Mouse (Mus musculus): ENCODE measurements around the gene Psd4. TPM values are rescaled to one million over a fixed set of nuclear protein-coding genes. Genes with fewer than 3 reads are reported as not detected.

Gene Psd4
- total and polyA plus RNA-seq, 2 experiments from 2014 or later: 0.36 to 2.1 TPM

DNA sequence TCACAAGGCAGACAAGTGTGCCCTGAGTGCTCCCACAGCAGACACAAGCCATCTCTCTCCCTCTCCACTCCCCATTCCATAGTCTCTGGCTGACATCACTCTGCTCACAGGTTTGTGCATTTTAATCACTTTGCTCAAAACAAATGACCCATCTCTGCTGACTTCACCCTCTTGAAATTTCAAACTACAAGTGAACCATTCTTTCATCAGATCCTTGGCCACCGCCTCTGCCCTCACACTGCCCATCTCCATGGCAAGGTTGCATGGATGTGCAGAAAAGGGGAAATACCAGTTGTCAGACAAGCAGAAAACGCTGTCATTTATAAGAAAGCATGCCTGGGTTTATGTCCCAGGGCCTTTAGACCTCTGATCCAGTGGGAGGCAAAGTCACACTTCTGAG is 67.3 kb downstream of the Psd4 start:
- WGBS: 80% methylated on average over 2 of the region's 2 CpGs
- no peaks in the 10 kb centered on the region for H3K4me1 ChIP-seq (ENCODE audit: insufficient read depth, low read length)
- ATAC-seq (ENCODE audit: low FRiP score) (no peak), DNase-seq (ENCODE audit: low spot score) (no peak)
- no peak overlapping the region for H3K4me2 ChIP-seq (ENCODE audit: low read depth, low read length, poor library complexity, severe bottlenecking)
- H3K9ac ChIP-seq (replicated peaks; ENCODE audit: low read length, poor library complexity, severe bottlenecking): no peak overlapping the region
- H3K36me3 ChIP-seq (ENCODE audit: insufficient read depth, low read length): no peaks in the 10 kb centered on the region
- no peaks in the 10 kb centered on the region for H3K9me3 ChIP-seq (ENCODE audit: low read length)
- TF ChIP-seq CTCF (IDR thresholded peaks at IDR 0.05): no peak
- H3K4me3 ChIP-seq (ENCODE audit: low read depth, low read length): no peak overlapping the region
- H3K27ac ChIP-seq (ENCODE audit: low read depth, low read length): no peak overlapping the region
- peaks cover 3% of the 10 kb centered on the region for H3K27me3 ChIP-seq (ENCODE audit: insufficient read depth, low read length)

DNA sequence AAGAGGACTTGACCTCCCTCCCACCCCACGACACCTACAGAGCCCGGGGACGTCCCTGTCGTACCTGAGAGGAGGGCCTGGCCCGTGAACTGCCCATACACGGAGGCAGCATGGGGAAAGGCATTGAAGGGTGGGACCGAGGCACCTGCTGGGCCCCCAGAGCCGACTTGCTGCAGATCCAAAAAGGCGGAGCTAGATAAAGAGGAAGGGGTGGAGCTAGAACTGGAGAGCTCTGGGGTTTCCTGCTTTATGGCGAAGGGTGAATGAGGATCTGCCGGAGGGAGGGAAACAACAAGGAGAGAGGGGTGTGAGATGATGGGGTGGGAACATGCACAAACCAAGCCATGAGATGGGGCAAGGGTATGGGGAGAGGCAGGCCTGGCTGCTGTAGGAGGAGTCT is 68.3 kb downstream of the Psd4 start:
- Histone ChIP-seq H3K36me3 (ENCODE audit: insufficient read depth, low read length) (no peaks in the 10 kb centered on the region), H3K9me3 (ENCODE audit: low read length) (no peaks in the 10 kb centered on the region), H3K9ac (replicated peaks; ENCODE audit: low read length, poor library complexity, severe bottlenecking) (no peak overlapping the region), H3K27me3 (ENCODE audit: insufficient read depth, low read length) (peaks cover 3% of the 10 kb centered on the region; the same call in 1 of the 2 replicates), H3K4me3 (ENCODE audit: low read depth, low read length) (no peak overlapping the region), H3K4me1 (ENCODE audit: insufficient read depth, low read length) (no peaks in the 10 kb centered on the region), H3K4me2 (ENCODE audit: low read depth, low read length, poor library complexity, severe bottlenecking) (no peak overlapping the region), H3K27ac (ENCODE audit: low read depth, low read length) (no peak overlapping the region)
- no peak for ATAC-seq (ENCODE audit: low FRiP score)
- DNase-seq (ENCODE audit: low spot score): no peak
- WGBS: 82% methylated on average over 11 of the region's 11 CpGs
- TF ChIP-seq CTCF (IDR thresholded peaks at IDR 0.05): no peak

DNA sequence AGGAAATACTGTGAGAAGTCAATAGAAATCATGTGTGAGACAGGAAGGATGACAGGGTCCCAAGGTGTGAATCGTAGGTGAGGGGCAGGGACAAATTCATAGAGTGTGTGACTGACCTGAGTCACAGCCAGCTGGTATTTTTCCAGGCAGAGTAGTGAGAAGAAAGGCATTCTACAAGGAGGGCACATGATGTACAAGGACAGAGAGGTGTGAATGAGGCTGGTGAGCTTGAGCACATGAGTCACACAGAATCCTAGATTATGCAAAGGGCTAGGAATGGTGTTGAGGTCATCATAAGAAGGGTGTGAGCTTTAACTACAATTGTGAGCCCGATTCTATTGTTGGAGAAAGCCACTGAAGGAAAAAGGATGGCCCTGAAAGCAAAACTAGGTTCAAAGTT is 72.7 kb downstream of the Psd4 start:
- DNase-seq (ENCODE audit: low spot score): no peak
- no peaks in the 10 kb centered on the region for H3K36me3 ChIP-seq (ENCODE audit: insufficient read depth, low read length)
- WGBS: 80% methylated on average over 2 of the region's 2 CpGs
- no peak overlapping the region for H3K4me3 ChIP-seq (ENCODE audit: low read depth, low read length)
- H3K4me1 ChIP-seq (ENCODE audit: insufficient read depth, low read length): no peaks in the 10 kb centered on the region
- no peak overlapping the region for H3K4me2 ChIP-seq (ENCODE audit: low read depth, low read length, poor library complexity, severe bottlenecking)
- H3K9ac ChIP-seq (replicated peaks; ENCODE audit: low read length, poor library complexity, severe bottlenecking): no peak overlapping the region
- no peaks in the 10 kb centered on the region for H3K9me3 ChIP-seq (ENCODE audit: low read length)
- no peak for TF ChIP-seq CTCF (IDR thresholded peaks at IDR 0.05)
- no peak overlapping the region for H3K27ac ChIP-seq (ENCODE audit: low read depth, low read length)
- H3K27me3 ChIP-seq (ENCODE audit: insufficient read depth, low read length): peaks cover 3% of the 10 kb centered on the region; the same call in 1 of the 2 replicates
- ATAC-seq (ENCODE audit: low FRiP score): no peak

- ATAC-seq (ENCODE audit: low FRiP score): no peak
- H3K9me3 ChIP-seq (ENCODE audit: low read length): no peaks in the 10 kb centered on the region
- no peaks in the 10 kb centered on the region for H3K27me3 ChIP-seq (ENCODE audit: insufficient read depth, low read length)
- no peaks in the 10 kb centered on the region for H3K4me1 ChIP-seq (ENCODE audit: insufficient read depth, low read length)
- no peaks in the 10 kb centered on the region for H3K36me3 ChIP-seq (ENCODE audit: insufficient read depth, low read length)
- no peak for DNase-seq (ENCODE audit: low spot score)
- H3K9ac ChIP-seq (replicated peaks; ENCODE audit: low read length, poor library complexity, severe bottlenecking): no peak overlapping the region
- H3K27ac ChIP-seq (ENCODE audit: low read depth, low read length): no peak overlapping the region
- TF ChIP-seq CTCF (IDR thresholded peaks at IDR 0.05): no peak
- no peak overlapping the region for H3K4me2 ChIP-seq (ENCODE audit: low read depth, low read length, poor library complexity, severe bottlenecking)
- no peak overlapping the region for H3K4me3 ChIP-seq (ENCODE audit: low read depth, low read length)
Measured at GRCm38 (mm10) chr2:24441899-24442298, 74.5 kb downstream of the Psd4 start.

DNA sequence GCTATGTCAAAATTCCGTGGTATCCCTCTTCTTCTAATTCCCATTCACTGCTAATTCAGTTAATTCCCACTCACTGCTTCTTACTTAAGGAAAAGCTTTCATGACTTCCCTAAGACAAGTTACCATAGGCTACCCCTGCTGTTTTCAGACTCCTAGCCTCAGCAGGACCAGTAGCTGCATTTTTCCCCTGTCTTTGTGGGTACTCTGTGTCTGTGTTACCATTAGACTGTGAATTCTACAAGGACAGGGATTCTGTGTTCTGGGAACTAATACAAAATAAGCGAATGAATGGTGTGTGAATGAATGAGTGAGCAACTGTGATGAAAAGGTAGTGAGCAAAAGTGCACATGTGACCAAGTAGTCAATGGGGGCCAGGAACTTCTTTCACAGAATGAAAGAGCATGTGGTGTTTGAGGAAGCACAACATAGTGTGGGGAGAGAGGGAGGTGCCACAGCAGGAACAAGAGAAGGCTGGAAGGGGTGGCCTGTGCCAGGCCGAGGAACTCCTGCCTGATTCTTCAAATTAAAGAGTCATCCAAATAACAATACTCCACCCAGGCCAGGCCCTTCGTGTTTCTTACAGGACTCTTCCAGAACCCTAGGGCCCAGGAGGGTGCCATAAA is 75.0 kb downstream of the Psd4 start:
- ATAC-seq (ENCODE audit: low FRiP score): no peak
- WGBS: 59% methylated on average over 4 of the region's 4 CpGs
- H3K4me3 ChIP-seq (ENCODE audit: low read depth, low read length): no peak overlapping the region
- no peaks in the 10 kb centered on the region for H3K36me3 ChIP-seq (ENCODE audit: insufficient read depth, low read length)
- no peak for TF ChIP-seq CTCF (IDR thresholded peaks at IDR 0.05)
- no peaks in the 10 kb centered on the region for H3K4me1 ChIP-seq (ENCODE audit: insufficient read depth, low read length)
- H3K27me3 ChIP-seq (ENCODE audit: insufficient read depth, low read length): no peaks in the 10 kb centered on the region
- no peaks in the 10 kb centered on the region for H3K9me3 ChIP-seq (ENCODE audit: low read length)
- no peak overlapping the region for H3K4me2 ChIP-seq (ENCODE audit: low read depth, low read length, poor library complexity, severe bottlenecking)
- H3K27ac ChIP-seq (ENCODE audit: low read depth, low read length): no peak overlapping the region
- no peak overlapping the region for H3K9ac ChIP-seq (replicated peaks; ENCODE audit: low read length, poor library complexity, severe bottlenecking)
- no peak for DNase-seq (ENCODE audit: low spot score)

DNA sequence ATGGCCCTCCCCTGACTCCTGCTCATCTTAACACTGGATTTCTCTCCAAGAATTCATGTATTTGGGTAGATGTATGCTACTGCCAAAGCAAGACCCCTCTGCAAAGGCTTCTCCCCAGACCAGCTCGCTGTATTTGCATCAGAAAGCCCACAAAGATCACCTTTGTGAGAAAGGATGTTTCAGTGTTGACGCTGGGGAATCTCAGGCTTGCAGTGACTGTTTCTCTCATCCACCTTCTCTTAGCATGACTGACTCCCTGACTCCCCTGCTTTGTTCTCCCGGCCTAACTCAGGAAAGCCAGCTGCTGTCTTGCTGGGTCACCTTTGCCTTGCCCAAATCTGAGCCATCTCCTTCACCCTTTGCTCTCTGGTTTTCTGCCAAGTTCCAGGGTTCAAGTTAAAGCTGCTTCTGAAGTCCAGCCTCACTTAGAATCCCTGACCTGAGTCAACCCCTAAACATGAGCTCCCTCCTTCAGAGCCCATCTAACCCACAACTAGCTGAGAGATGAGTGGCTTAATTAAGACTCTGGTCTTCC is 75.9 kb downstream of the Psd4 start:
- no peaks in the 10 kb centered on the region for H3K4me1 ChIP-seq (ENCODE audit: insufficient read depth, low read length)
- DNase-seq (ENCODE audit: low spot score): no peak
- WGBS: 45% methylated on average over 3 of the region's 3 CpGs

More for the DNA sequence above, 75.9 kb downstream of the Psd4 start:
- Histone ChIP-seq H3K27me3 (ENCODE audit: insufficient read depth, low read length) (no peaks in the 10 kb centered on the region), H3K9me3 (ENCODE audit: low read length) (no peaks in the 10 kb centered on the region), H3K9ac (replicated peaks; ENCODE audit: low read length, poor library complexity, severe bottlenecking) (no peak overlapping the region), H3K4me2 (ENCODE audit: low read depth, low read length, poor library complexity, severe bottlenecking) (no peak overlapping the region), H3K27ac (ENCODE audit: low read depth, low read length) (no peak overlapping the region), H3K36me3 (ENCODE audit: insufficient read depth, low read length) (no peaks in the 10 kb centered on the region), H3K4me3 (ENCODE audit: low read depth, low read length) (no peak overlapping the region)
- no peak for ATAC-seq (ENCODE audit: low FRiP score)
- TF ChIP-seq CTCF (IDR thresholded peaks at IDR 0.05): no peak
